Mouse (Mus musculus) left cerebral cortex, postnatal 36 days (tissue): ENCODE measurements around the gene Taldo1. TPM values are rescaled to one million over a fixed set of nuclear protein-coding genes. Genes with fewer than 3 reads are reported as not detected.
A peak's percentile ranks its signal among the peaks of the same experiment; 100 is the strongest.

Source experiments
- DNase-seq, 2 experiments: peaks; one replicate each; pipeline ENCODE4 v3.0.0; 2021 to 2022; ENCODE audit warnings: low spot score in 2 of 2, mixed read lengths in 1 of 2
- intact Hi-C: fragments of 180-260 bp; cut with DNase I; formaldehyde crosslinking; loops from one replicate; pipeline ENCODE4 v1.15.1; 2025
- total RNA-seq, 2 experiments: library from RNA; stranded (reverse); gene quantifications; 2 replicates each; pipeline ENCODE4 v1.2.3; 2021

Gene Taldo1
- total RNA-seq, 2 experiments from 2014 or later, result 93.3 to 116 TPM

DNA sequence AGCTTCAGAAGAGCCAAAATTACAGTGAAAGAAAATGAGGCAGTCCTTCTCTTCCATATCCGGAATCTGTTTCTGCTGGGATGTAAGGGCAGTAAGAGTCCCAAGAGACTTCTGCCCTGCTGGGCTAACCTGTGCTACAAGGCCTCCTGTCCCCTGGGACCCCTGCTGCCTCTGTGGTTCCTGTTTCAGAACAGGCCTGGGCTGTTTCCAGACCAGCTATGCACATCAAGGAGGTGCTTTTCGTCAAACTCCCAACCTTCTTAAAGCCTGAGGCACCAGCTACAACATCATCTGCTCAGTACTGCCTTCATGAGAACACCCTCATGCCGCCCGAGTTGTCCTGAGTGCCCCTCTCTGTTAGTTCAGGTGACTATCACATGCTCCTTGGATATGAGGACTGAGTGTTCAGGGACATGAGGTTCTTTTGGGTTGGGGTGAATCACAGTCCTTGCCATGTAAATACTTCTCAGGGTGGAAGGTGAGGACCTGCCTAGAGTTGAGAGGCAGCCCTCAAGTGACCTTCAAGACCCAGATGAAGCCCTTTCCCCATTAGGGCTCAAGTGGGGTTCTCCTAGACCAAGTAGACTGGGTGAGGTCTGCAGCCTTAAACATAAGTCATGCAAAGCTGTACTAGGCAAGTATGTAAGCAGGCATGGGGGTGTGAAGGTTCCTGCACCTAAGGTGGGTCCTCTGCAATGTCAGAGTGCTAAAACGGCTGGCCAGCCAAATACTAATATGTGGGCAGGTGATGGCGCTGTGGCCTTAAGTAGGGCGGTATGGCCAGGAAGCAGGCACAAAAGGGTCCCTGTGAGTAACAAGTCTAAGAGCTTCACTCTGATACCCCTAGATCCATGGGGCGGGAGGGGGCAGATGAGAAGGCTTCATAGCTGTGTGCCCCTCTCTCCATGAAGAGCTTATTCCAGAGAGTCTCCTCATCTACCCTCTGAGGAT lies 26.0 kb downstream of the Taldo1 start:
- intact Hi-C loops, result no loop called here
- DNase-seq, result no peak

DNA sequence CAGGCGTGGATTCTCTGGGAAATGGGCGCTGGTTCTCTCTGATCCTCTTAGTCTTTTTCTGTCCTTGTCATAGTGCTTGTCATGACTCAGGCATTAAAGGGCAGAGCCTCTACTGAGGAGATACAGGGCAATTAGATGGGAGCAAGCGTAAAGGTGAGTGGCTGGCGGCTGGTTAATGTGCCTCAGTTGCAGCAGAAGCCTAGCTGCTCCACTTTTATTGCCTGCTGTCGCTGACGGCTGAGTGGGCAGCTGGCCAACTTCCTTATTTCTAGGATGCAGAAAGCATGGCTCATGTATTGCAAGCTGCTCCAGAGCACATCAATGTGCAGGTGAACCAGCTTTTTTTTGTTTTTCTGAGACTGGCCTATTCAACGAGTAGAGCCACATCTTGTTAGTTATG lies 27.0 kb downstream of the Taldo1 start:
- peak in 1 of 2 experiments; percentile 23 for DNase-seq
- intact Hi-C loops, result no loop called here

DNA sequence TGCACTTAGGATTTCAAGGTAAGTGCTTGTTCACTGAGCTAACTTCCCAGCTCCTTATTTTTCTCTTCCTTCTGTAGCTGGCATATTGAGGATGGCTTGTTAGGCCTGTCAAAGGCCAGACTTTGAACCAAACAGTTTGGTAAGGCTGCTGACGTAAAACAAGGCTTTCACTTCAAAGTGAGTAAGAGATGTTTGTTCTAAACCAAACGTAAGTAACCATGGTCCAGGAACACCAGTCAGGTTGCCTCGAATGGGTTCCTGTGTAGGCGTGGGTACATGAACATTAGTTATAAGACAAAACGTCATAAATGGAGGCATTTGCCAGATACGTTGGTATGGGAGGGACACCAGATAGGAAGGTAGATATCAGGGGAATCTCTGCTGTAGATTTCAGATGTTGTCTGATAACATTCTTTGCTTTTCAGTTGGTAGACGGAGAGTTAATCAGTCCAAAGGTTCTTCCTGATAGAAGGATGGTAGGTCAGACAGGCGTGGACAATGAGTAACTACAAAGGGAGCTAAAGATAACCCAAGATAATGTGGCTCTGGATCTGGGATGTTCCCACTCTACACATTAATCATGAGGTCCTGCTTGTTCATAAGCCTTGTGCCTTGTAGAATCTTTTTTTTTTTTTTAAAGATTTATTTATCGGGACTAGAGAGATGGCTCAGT lies 28.2 kb downstream of the Taldo1 start:
- intact Hi-C loops, result no loop called here
- DNase-seq, result no peak

DNA sequence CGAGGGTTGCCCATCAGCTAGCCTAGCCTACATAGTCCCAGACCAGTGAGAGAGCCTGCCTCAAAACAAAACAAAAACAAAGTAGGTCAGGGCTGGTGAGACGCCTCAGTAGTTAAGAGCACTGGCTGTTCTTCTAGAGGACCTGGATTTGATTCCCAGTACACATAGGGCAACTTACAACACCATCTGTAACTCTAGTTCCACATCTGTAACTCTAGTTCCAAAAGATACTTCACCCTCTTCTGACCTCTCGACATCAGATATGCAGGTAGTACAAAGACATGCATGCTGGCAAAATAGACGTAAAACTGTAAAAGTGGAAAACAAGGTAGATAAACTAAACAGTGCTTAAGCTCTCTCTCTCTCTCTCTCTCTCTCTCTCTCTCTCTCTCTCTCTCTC lies 31.8 kb downstream of the Taldo1 start:
- intact Hi-C loops, result no loop called here
- no peak for DNase-seq

DNA sequence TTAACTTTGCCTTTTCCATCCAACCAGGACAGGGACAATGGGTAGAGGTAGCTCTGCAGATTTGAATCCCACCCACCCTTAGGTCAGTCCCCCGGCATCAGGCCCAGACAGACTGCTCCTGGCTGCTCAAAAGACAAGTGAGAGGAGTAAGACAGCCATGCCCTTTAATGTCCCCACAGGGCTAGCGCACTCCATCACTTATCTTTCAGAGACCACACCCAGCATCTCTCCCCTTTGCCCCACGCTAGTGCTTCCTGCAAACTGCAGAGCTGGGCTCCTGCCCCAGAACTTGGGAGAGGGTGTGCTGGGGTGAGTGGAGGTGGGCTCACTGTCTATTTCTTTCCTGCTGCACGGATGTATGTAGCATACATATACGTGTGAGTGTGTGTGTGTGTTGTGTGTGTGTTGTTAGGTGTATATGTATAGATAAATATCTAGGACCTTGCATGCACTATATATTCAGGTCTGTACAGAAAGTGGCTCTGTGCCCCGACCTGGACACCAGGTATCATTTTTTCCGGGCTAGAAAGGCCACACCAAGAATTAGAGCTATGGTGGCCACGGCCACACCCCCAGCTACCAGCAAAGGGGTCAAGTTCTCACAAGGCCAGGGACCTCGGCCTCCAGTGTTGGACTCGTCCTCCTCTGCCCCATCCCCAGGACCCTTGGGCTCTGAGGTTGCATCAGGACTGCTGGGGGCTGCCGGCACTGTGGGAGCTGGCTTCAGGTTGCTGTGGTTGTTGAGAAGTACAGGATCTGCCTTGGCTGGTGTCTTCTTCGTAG lies 35.1 kb downstream of the Taldo1 start:
- intact Hi-C loops, result no loop called here
- DNase-seq, result no peak

DNA sequence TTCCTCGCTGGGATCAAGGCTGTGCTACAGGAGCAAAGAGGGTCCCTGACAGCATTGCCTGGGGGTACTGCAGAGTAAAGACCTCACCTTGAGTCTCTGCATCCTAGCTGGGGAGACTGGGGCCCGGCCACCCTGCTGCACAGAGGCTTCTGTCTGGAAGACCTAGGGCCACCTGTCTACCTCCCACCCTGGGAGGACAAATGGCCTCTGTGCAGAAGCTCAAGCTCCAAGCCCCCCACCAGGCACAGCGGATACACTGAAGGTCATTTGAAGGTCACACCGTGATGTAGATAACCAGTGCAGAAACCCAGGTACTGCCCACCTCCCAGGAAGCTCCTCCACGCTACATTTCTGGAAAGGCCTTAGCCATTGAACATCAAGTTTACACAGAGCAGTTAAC lies 36.7 kb downstream of the Taldo1 start:
- no peak for DNase-seq
- intact Hi-C loops, result no loop called here

DNA sequence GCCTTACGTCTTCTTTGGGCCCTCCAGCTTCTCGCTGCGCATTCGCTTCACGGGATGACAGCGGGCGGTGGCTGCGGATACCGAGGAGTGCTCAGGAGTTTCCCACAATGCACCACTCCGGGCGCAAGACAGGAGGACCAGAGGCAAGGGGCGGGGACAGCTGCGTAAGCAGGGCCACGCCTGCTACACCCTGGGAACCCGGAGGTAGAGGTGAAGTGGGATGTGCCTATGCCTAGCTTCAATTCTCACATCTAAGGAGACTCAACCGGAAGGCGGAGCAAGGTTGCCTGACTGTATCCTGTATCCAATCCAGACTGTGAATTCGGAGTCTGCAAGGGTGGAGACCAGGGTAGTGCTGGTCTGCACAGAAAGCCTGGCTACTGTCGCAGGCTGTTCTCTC lies 37.3 kb downstream of the Taldo1 start, which contains the start of gene Cend1:
Gene Cend1, minus strand, starts transcription at position 182 of the 400 bp plus-strand sequence.
- DNase-seq, result peak; percentile 89 to 92
- intact Hi-C loops, result no loop called here

DNA sequence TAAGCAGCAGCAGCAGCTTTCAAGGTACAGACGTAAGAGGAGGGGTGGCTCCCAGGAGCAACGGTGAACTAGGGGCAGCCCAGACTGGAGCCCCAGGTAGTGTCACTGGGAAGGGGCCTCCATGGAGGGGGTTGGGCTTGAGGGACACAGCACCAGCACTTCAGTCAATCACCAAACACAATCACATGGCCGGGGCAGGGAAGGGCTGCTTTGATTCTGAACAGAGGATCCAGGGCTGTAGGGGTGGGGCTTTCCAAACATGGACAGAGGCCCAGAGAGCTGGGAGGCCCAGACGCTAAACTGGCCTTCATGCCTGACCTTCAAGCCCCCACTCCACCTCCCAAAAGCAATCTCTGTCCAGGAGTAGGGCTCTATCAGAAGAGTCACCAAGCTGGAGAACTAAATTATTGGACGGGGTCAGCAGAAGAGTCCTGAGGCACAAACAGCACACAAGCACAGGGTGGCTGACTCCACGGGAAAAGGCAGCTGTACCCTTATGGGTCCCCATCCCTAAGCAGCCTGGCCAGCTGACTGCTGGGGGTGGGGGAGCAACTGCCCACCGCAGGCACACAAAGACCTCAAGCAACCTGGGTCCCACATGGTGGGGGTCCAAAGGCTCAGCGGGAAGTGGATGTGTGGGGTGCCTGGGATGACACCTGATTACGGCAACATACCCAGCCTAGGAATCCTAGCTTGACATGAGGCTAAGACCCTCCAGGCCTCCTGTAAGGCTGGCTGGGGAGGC lies 38.0 kb downstream of the Taldo1 start:
- peak in 1 of 2 experiments; percentile 13 for DNase-seq
- intact Hi-C loops, result no loop called here

DNA sequence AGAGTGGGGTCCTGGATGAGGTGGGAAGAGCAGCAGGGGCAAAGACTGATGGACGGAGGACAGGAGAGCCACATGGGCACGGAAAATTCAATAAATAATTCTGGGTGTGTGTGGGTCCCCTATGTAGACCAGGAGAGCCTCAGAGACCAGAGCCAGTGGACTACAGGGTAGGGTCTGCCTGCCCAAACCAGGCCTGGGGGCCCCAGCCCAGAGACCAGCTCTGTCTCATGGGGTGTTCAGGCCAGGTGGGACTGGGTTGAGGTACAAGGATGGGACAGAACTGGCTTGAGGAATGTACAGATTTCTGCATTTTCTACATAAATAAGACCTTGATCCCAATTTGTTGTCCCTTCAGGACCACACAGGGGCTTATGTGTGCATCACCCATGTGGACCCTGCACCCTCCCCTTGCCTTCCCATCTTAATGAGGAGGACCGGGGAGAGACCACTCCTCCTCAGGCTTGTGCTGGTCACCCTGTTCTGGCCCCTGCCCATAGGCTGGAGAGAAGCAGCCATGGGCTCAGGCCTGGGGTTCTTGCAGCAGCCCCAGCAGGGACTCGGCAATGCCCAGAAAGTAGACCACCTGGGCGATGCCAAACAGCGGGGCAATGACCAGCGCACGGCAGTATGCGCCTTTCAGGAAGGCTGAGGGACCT lies 38.7 kb downstream of the Taldo1 start:
- intact Hi-C loops, result no loop called here
- DNase-seq, result no peak

DNA sequence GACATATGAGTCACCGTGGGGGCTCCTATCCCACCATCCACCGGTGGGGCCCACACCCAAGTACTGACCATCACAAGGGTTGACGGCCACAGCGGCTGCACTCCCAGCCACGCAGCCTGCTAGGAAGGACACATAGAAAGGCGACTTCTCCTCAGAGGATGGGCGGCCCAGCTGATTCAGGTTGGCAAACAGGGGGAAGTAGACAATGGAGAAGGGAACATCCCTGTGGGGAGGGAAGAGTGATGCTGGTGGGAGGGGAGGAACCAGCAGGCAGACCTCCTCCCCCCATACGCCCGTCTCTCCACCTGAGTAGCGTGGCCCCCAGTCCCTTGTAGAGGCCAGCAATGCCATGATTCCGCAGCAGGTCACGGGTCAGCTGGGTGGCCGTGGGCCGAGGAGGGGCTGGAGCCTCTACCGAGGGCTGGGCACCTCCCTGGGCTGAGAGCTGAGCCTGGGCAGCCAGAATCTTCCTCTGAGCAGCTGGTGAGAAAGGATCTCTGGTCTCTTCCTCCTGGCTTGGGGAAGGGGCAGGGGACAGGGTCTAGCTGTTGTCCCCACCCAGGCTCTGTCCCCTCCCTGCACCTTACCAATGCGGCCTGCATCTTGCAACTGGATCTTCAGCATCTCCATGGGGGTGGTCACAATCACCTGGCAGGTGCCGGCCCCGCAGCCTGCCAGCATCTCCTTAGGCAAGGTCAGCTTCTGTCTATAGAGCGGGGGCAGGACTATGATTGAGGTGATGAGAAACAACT lies 39.6 kb downstream of the Taldo1 start:
- intact Hi-C loops, result no loop called here
- DNase-seq, result no peak

DNA sequence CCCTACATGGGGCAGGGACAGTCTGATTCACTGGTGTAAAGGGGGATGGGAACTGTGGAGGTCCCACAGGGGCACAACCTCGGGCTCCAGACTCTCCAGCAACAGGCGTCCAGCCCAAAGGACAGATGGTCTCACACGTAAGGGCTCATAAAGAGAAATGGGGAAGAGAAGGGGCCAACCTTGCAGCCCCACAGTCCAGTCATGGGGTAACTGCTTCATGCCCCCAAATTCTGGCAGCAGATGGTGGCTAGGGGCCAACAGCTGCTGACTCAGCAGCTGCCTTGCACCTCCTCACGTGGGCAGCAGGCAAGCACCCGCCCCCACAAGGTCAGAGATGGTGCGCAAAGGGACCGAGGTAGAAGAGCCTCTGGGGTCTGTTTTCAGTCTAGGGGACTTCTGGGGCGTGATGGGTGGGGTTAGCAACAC lies 40.2 kb downstream of the Taldo1 start:
- intact Hi-C loops, result no loop called here
- DNase-seq, result peak in 1 of 2 experiments; percentile 9

DNA sequence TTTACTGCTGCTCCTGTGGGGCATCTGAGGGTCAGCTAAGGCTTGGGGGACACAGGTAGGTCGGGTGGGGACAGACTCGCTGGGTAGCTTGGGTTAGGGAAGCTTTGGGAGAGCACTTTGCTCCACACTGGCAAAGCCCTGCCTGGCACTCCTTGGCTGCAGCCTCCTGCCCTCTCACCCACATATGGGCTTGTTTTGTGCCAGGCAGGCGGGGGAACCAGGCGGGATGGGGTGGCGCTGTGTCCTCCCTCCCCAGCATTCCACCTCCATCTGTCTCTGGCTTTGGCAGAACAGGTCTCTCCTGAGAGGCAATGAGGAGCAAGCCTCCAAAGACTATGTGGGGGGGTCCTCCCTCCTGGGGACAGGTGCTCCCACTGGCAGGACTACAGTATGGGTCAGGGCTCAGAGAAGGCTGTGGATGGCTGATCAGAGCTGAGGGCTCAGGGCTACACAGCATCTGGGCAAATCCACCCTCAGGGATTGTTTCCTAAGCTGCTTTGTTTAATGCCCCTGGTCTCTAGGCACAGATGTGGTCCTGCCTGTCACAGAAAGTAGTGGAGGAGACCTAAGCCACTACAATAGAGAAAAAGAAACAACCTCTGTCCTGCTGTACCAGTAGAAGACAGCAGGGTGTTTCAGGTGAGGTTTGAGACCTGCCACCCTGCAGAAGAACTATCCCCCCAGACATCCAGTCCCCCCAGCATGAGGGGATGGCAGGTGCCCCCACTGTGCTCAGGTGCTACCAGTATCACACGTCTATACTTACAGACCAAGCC lies 40.9 kb downstream of the Taldo1 start:
- peak in 1 of 2 experiments; percentile 18 for DNase-seq
- intact Hi-C loops, result no loop called here

DNA sequence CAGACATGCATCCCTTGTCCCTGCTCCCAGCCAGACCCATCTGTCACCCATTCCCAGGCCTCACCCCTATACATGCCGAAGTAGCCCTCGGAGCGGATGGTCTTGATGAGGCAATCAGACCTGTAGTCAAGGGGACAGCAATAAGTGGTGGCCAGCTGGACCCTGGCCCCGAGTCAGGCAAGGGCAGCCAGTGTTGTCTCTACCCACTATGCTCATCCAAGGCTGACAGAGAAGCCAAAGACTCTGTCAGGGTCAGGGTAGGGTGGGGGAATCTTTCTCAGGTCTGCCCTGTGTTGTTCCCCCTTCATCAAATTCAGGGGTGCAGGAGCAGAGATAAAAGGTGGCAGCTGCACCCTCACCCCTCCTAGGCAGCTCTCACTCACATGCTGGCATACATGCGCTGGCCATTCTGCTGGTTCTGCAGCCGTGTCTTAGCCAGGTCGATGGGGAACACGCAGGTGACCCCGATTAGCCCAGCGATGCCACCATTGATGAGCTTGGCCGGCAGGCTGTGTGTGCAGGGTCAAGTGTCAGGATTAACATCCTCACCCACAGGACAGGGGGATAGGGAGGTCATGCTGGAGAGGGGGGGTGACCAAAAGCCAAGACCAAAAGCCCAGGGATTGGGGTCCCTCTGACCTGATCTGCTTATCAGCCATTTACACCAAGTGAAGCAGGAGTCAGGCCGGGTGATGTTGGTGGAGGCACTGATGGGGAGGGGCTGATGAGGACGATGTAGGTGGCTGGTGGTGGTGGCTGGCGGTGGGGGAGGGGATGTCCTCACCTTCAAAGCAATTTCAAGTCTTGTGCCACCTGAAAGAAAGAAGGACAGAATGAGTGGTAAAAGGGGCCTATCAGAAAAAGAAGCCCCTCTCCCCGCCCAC lies 41.8 kb downstream of the Taldo1 start:
- no peak for DNase-seq
- intact Hi-C loops, result no loop called here

DNA sequence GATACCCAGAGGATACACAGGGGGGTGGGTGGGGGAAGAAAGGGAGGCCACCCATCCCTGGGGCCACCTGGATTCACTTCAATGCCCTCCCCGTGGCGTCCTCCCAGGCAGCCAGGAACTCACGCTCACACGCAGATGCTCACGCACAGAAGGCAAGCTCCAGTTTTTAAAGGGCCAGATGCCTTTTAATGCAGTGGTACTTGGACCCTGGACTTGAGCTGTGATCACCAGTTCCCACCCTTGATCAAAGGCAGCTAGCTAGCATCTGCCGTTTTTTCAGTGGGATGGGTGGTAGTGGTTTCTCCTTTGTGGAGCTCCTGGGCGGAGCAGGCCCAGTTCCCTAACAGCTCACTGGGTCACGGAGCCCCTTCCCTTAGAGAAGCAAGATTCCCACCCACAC lies 42.5 kb downstream of the Taldo1 start:
- intact Hi-C loops, result no loop called here

DNA sequence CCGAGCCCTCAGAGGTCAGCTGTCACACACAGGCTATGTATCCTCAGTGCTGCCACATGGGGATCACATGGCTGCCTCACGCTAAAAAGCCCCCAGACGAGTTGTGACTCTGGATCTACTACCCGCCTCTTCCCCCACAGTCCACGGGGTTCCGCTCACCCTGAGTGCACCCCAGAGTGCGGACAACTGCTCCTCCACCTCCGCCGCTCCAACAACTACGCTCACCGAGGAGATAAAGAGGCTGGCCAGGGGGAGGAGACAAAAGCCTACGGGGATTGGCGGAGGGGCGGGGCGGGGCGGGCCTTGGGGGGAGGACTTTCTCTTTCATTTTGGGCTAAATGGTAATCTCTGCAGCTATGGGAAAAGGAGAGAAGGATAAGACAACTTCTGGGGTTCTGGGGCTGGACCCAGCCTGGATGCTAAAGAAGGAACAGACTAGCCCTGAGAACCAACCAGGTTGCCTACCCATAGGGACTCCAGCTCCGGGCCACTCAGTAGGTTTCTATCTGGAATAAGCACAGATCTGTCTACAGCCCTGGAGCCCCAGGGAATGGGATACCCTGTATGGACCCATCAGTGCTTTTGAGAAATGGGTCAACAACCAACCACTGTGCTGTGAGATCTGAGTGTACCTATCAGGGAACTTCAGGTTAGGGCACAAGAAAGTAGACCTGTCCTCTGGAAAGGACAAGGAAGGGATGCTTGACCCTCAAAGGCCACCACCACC lies 43.3 kb downstream of the Taldo1 start:
- intact Hi-C loops, result no loop called here
- peak; percentile 55 to 59 for DNase-seq

More for the DNA sequence above, 42.5 kb downstream of the Taldo1 start:
- DNase-seq, result peak; percentile 65 to 78
